Mouse (Mus musculus) MEL (cell line): ENCODE measurements at regions not wholly inside any gene's neighbourhood (a gene's known extent, or its start where the extent isn't known, plus 50 kb on each side); places are given as distances from the start of the nearest gene placed in this dataset.

Experiments used
- DNase-seq: peaks from one replicate; pipeline ENCODE4 v3.0.0; 2011; ENCODE audit warnings: low read depth, low spot score
- H3K27ac ChIP-seq: 2 replicates; pipeline ENCODE4 v1.5.1; 2012; ENCODE audit warnings: low read depth, mild to moderate bottlenecking, control low read depth, low read length, moderate library complexity; ENCODE audit not compliant: control insufficient read depth
- H3K27me3 ChIP-seq, 2 experiments: fragments of 150-350 bp in 1 of 2; sonication (generic) in 1 of 2; 2 replicates each; pipeline ENCODE4 v1.6.1; 2012; ENCODE audit warnings: low read length in 2 of 2, mild to moderate bottlenecking in 2 of 2, improper control_type of control experiment in 1 of 2, moderate library complexity in 1 of 2; ENCODE audit not compliant: insufficient read depth in 2 of 2, control insufficient read depth in 1 of 2
- H3K36me3 ChIP-seq, 2 experiments: 2 replicates each; pipeline ENCODE4 v1.6.1; 2012 to 2014; ENCODE audit warnings: low read length in 2 of 2, improper control_type of control experiment in 1 of 2, inconsistent platforms in 1 of 2, mild to moderate bottlenecking in 1 of 2; ENCODE audit not compliant: insufficient read depth in 2 of 2, control insufficient read depth in 1 of 2
- H3K4me1 ChIP-seq, 2 experiments: fragments of 150-350 bp in 1 of 2; sonication (generic) in 1 of 2; 2 replicates each; pipeline ENCODE4 v1.6.1; 2012; ENCODE audit warnings: low read length in 2 of 2, improper control_type of control experiment in 1 of 2, mild to moderate bottlenecking in 1 of 2; ENCODE audit not compliant: insufficient read depth in 2 of 2, control insufficient read depth in 1 of 2
- H3K4me3 ChIP-seq, 2 experiments: fragments of 150-350 bp in 1 of 2; sonication (generic) in 1 of 2; 2 replicates each; pipeline ENCODE4 v1.5.1; 2012; ENCODE audit warnings: low read depth in 2 of 2, low read length in 2 of 2, mild to moderate bottlenecking in 2 of 2, moderate library complexity in 2 of 2, control low read depth in 1 of 2, improper control_type of control experiment in 1 of 2; ENCODE audit not compliant: control insufficient read depth in 1 of 2, insufficient read depth in 1 of 2
- H3K79me2 ChIP-seq: 2 replicates; pipeline ENCODE4 v1.6.1; 2012; ENCODE audit warnings: mild to moderate bottlenecking, low read length, moderate library complexity; ENCODE audit not compliant: control insufficient read depth, poor library complexity, insufficient read depth
- H3K9ac ChIP-seq: 2 replicates; pipeline ENCODE4 v1.6.1; 2012; ENCODE audit warnings: low read depth, mild to moderate bottlenecking, control low read depth, low read length, moderate library complexity; ENCODE audit not compliant: control insufficient read depth, poor library complexity, severe bottlenecking
- H3K9me3 ChIP-seq: fragments of 150-350 bp; sonication (generic); replicated peaks from 2 replicates; pipeline ENCODE4 v1.6.1; 2012; ENCODE audit warnings: mild to moderate bottlenecking, low read length, improper control_type of control experiment, moderate library complexity; ENCODE audit not compliant: insufficient read depth
- CTCF ChIP-seq, 3 experiments: IDR thresholded peaks in 2 of 3; conservative IDR thresholded peaks in 1 of 3; 2 replicates each; pipeline ENCODE4 v1.5.1; 2011 to 2012; ENCODE audit warnings: low read length in 3 of 3, low read depth in 2 of 3, mild to moderate bottlenecking in 2 of 3, improper control_type of control experiment in 1 of 3, inconsistent platforms in 1 of 3, mixed read lengths in 1 of 3, moderate library complexity in 1 of 3; ENCODE audit not compliant: control insufficient read depth in 1 of 3, insufficient read depth in 1 of 3, poor library complexity in 1 of 3, severe bottlenecking in 1 of 3
- ELF1 ChIP-seq: IDR thresholded peaks from 2 replicates; pipeline ENCODE4 v1.6.1; 2014; ENCODE audit warnings: low read depth, mild to moderate bottlenecking, inconsistent platforms, low read length, improper control_type of control experiment, moderate library complexity
- EP300 ChIP-seq, 2 experiments: IDR thresholded peaks; 2 replicates each; pipeline ENCODE4 v1.6.1; 2011; ENCODE audit warnings: improper control_type of control experiment in 2 of 2, low read length in 2 of 2, low read depth in 1 of 2, mild to moderate bottlenecking in 1 of 2
- GABPA ChIP-seq: IDR thresholded peaks from 2 replicates; pipeline ENCODE4 v1.6.1; 2012; ENCODE audit warnings: low read depth, mild to moderate bottlenecking, inconsistent platforms, low read length, improper control_type of control experiment, moderate library complexity
- HCFC1 ChIP-seq: IDR thresholded peaks from 2 replicates; pipeline ENCODE4 v1.6.1; 2012; ENCODE audit warnings: low read depth, mild to moderate bottlenecking, inconsistent platforms, low read length, improper control_type of control experiment, moderate library complexity
- JUND ChIP-seq: IDR thresholded peaks from 2 replicates; pipeline ENCODE4 v1.6.1; 2011; ENCODE audit warnings: low read depth, mild to moderate bottlenecking, improper control_type of control experiment, low read length
- MAFK ChIP-seq: IDR thresholded peaks from 2 replicates; pipeline ENCODE4 v1.6.1; 2011; ENCODE audit warnings: low read depth, mild to moderate bottlenecking, low read length, improper control_type of control experiment, borderline replicate concordance
- MYB ChIP-seq: IDR thresholded peaks from 2 replicates; pipeline ENCODE4 v1.6.1; 2011; ENCODE audit warnings: mild to moderate bottlenecking, low read depth, low read length, improper control_type of control experiment
- MYC ChIP-seq: IDR thresholded peaks from 2 replicates; pipeline ENCODE4 v1.6.1; 2011; ENCODE audit warnings: low read depth, mild to moderate bottlenecking, low read length, improper control_type of control experiment, moderate library complexity
- POLR2A ChIP-seq, 2 experiments: IDR thresholded peaks; 2 replicates each; pipeline ENCODE4 v1.6.1; 2011 to 2012; ENCODE audit warnings: low read length in 2 of 2, mild to moderate bottlenecking in 2 of 2, control low read depth in 1 of 2, improper control_type of control experiment in 1 of 2, low read depth in 1 of 2, moderate library complexity in 1 of 2; ENCODE audit not compliant: control insufficient read depth in 1 of 2, insufficient read depth in 1 of 2, poor library complexity in 1 of 2
- POLR2AphosphoS2 ChIP-seq: IDR thresholded peaks from 2 replicates; pipeline ENCODE4 v1.6.1; 2011; ENCODE audit warnings: low read length, improper control_type of control experiment
- RAD21 ChIP-seq: IDR thresholded peaks from 2 replicates; pipeline ENCODE4 v1.6.1; 2011; ENCODE audit warnings: mild to moderate bottlenecking, low read depth, low read length, improper control_type of control experiment
- SMC3 ChIP-seq: IDR thresholded peaks from 2 replicates; pipeline ENCODE4 v1.6.1; 2011; ENCODE audit warnings: low read depth, low read length, improper control_type of control experiment
- TAL1 ChIP-seq: IDR thresholded peaks from 2 replicates; pipeline ENCODE4 v1.6.1; 2012; ENCODE audit warnings: mild to moderate bottlenecking, inconsistent platforms, low read length, moderate library complexity, mixed read lengths
- TBP ChIP-seq: IDR thresholded peaks from 2 replicates; pipeline ENCODE4 v1.8.0; 2011; ENCODE audit warnings: low read depth, low read length, improper control_type of control experiment
- TCF12 ChIP-seq: IDR thresholded peaks from 2 replicates; pipeline ENCODE4 v1.6.1; 2014; ENCODE audit warnings: low read depth, mild to moderate bottlenecking, inconsistent platforms, low read length, improper control_type of control experiment, moderate library complexity
- ZC3H11A ChIP-seq: IDR thresholded peaks from 2 replicates; pipeline ENCODE4 v1.6.1; 2012; ENCODE audit warnings: low read depth, mild to moderate bottlenecking, inconsistent platforms, low read length, improper control_type of control experiment

DNA sequence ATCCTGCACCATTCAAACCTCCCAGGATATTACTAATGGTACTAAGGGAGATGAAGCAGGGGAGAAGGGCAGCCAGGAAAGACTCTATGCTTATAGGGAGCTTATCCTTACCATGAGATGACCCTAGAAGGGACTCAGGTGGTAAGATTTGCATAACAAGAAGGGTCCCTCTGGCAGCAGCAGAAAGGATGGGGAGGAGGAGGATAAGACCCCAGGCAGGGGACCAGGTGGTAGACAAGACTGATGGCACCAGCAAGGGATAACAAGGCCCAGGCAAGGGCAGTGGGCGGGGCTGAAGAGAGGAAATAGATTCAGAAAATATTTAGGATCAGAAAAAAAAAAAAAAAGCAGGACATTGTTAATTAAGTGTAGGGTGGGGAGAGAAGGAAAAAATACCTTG, 245.7 kb upstream of the Rsrc1 start:
- TF ChIP-seq SMC3: no peak
- no peak for TF ChIP-seq MAFK
- no peak for TF ChIP-seq RAD21
- no peak for TF ChIP-seq TBP
- TF ChIP-seq JUND: no peak
- no peak for TF ChIP-seq ZC3H11A
- TF ChIP-seq TCF12: no peak
- no peak for TF ChIP-seq POLR2A (IDR thresholded peaks at IDR 0.05; ENCODE audit: control insufficient read depth in 1 of 2, insufficient read depth in 1 of 2, low read depth in 1 of 2, low read length in 2 of 2, poor library complexity in 1 of 2)
- no peak for TF ChIP-seq ELF1
- no peak for TF ChIP-seq TAL1
- no peak for TF ChIP-seq CTCF (IDR thresholded peaks at IDR 0.05 in 2 of 3, conservative IDR thresholded peaks at IDR 0.05 in 1 of 3; ENCODE audit: control insufficient read depth in 1 of 3, insufficient read depth in 1 of 3, low read depth in 2 of 3, low read length in 3 of 3, poor library complexity in 1 of 3, severe bottlenecking in 1 of 3)
- no peak for DNase-seq
- Histone ChIP-seq H3K4me1 (no peaks in the 10 kb centered on the region), H3K79me2 (no peaks in the 10 kb centered on the region), H3K9me3 (no peaks in the 10 kb centered on the region), H3K4me3 (no peak overlapping the region), H3K36me3 (no peaks in the 10 kb centered on the region), H3K27ac (no peak overlapping the region), H3K9ac (no peak overlapping the region), H3K27me3 (peaks cover 0 to 1% of the 10 kb centered on the region in 2 experiments; a peak in 2 of 4 replicates)

DNA sequence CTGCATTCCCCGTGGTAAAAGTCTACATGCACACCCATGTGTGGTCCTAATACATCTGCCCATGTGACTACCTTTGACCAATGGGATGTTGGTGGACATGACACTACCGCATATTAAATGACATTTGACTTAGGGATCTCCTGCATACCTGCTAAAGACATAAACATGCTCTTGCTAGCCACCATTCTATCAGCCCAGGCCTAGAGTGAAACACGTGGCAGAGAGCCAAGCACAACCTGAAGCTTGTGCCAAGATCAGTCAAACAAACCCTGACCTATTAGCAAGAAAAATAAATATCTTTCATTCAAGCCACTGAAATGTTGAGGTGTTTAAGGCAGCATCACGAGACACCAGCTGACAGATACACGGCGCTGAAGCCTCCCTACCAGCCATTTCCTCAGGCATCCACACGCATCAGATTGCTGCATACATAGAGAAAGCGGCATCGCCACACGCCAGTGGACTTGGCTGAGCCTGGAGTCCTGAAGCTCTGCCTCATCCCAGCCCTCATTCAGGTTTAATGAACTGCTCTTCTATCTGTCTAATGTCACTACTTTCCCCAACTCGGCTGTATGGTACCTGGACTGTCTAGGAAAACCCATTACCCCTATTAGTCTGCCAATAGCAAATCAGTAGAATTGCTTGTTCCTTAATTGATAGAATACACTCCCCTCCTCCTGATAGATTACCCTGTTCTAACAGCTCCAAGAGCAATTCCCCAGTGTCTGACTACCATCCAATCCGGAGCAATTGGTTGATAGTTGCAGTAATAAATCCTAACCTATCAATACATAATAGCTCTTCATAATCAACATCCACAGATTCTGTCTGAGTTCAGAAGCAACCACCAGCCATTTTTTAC, 242.8 kb upstream of the Rsrc1 start:
- no peak overlapping the region for H3K4me3 ChIP-seq
- no peaks in the 10 kb centered on the region for H3K36me3 ChIP-seq
- H3K79me2 ChIP-seq: no peaks in the 10 kb centered on the region
- H3K27me3 ChIP-seq: peaks cover 0 to 6% of the 10 kb centered on the region in 2 experiments; a peak in 2 of 4 replicates
- DNase-seq: peak; percentile 3
- TF ChIP-seq EP300 (IDR thresholded peaks at IDR 0.05; ENCODE audit: low read depth in 1 of 2, low read length in 2 of 2): no peak
- TF ChIP-seq SMC3: no peak
- TF ChIP-seq HCFC1: no peak
- TF ChIP-seq MYB: no peak
- no peak for TF ChIP-seq POLR2AphosphoS2
- TF ChIP-seq MYC: no peak
- no peak for TF ChIP-seq GABPA
- H3K9ac ChIP-seq: no peak overlapping the region
- no peaks in the 10 kb centered on the region for H3K4me1 ChIP-seq
- no peaks in the 10 kb centered on the region for H3K9me3 ChIP-seq
- H3K27ac ChIP-seq: no peak overlapping the region
